Mouse (Mus musculus): Measurements from ENCODE around the gene Pitpnc1. TPM values are rescaled to one million over a fixed set of nuclear protein-coding genes. Genes with fewer than 3 reads are reported as not detected.

Gene Pitpnc1
- polyA plus RNA-seq, 1 experiment from 2014 or later = 46.7 TPM

- Histone ChIP-seq H3K27ac (replicated peaks) (no peak overlapping the region), H3K4me3 (no peak overlapping the region), H3K27me3 (no peaks in the 10 kb centered on the region), H3K9me3 (no peaks in the 10 kb centered on the region), H3K9ac (replicated peaks) (no peak overlapping the region), H3K36me3 (no peaks in the 10 kb centered on the region), H3K4me1 (peaks cover 7% of the 10 kb centered on the region; the same call in 1 of the 2 replicates), H3K4me2 (replicated peaks) (no peak overlapping the region)
- 70% methylated on average over 17 of the region's 17 CpGs for WGBS
- ATAC-seq (replicated peaks) = no peak
Measured at GRCm38 (mm10) chr11:107449169-107449910, 21.2 kb downstream of the Pitpnc1 start.

GRCm38 (mm10) chr11:107447915-107448314 lies 22.6 kb downstream of the Pitpnc1 start:
- H3K9ac ChIP-seq (replicated peaks) = no peak overlapping the region
- no peaks in the 10 kb centered on the region for H3K27me3 ChIP-seq
- H3K9me3 ChIP-seq = no peaks in the 10 kb centered on the region
- H3K4me1 ChIP-seq = peaks cover 7% of the 10 kb centered on the region; the same call in 1 of the 2 replicates
- no peaks in the 10 kb centered on the region for H3K36me3 ChIP-seq
- H3K4me3 ChIP-seq = no peak overlapping the region
- no peak overlapping the region for H3K27ac ChIP-seq (replicated peaks)
- ATAC-seq (replicated peaks) = no peak
- 86% methylated on average over 9 of the region's 9 CpGs for WGBS
- H3K4me2 ChIP-seq (replicated peaks) = no peak overlapping the region

GRCm38 (mm10) chr11:107447349-107447748 lies 23.1 kb downstream of the Pitpnc1 start:
- 81% methylated on average over 5 of the region's 5 CpGs for WGBS
- Histone ChIP-seq H3K4me2 (replicated peaks) (no peak overlapping the region), H3K36me3 (no peaks in the 10 kb centered on the region)

GRCm38 (mm10) chr11:107446650-107447049 lies 23.8 kb downstream of the Pitpnc1 start:
- no peak overlapping the region for H3K4me2 ChIP-seq (replicated peaks)
- 69% methylated on average over 6 of the region's 6 CpGs for WGBS
- no peak for ATAC-seq (replicated peaks)

More at GRCm38 (mm10) chr11:107447349-107447748, 23.1 kb downstream of the Pitpnc1 start:
- no peaks in the 10 kb centered on the region for H3K27me3 ChIP-seq
- H3K9ac ChIP-seq (replicated peaks) = no peak overlapping the region
- peaks cover 7% of the 10 kb centered on the region; the same call in 1 of the 2 replicates for H3K4me1 ChIP-seq
- ATAC-seq (replicated peaks) = no peak
- H3K4me3 ChIP-seq = no peak overlapping the region
- no peak overlapping the region for H3K27ac ChIP-seq (replicated peaks)
- no peaks in the 10 kb centered on the region for H3K9me3 ChIP-seq

GRCm38 (mm10) chr11:107445683-107446082 lies 24.8 kb downstream of the Pitpnc1 start:
- H3K27me3 ChIP-seq = no peaks in the 10 kb centered on the region
- no peak overlapping the region for H3K4me3 ChIP-seq
- peaks cover 7% of the 10 kb centered on the region; the same call in 1 of the 2 replicates for H3K4me1 ChIP-seq
- no peak overlapping the region for H3K27ac ChIP-seq (replicated peaks)
- H3K36me3 ChIP-seq = no peaks in the 10 kb centered on the region
- H3K9ac ChIP-seq (replicated peaks) = no peak overlapping the region
- H3K9me3 ChIP-seq = no peaks in the 10 kb centered on the region
- 82% methylated on average over 3 of the region's 3 CpGs for WGBS
- H3K4me2 ChIP-seq (replicated peaks) = no peak overlapping the region
- ATAC-seq (replicated peaks) = no peak

More at GRCm38 (mm10) chr11:107446650-107447049, 23.8 kb downstream of the Pitpnc1 start:
- Histone ChIP-seq H3K9ac (replicated peaks) (no peak overlapping the region), H3K4me3 (no peak overlapping the region), H3K27ac (replicated peaks) (no peak overlapping the region), H3K4me1 (peaks cover 7% of the 10 kb centered on the region; the same call in 1 of the 2 replicates), H3K36me3 (no peaks in the 10 kb centered on the region), H3K9me3 (no peaks in the 10 kb centered on the region), H3K27me3 (no peaks in the 10 kb centered on the region)

GRCm38 (mm10) chr11:107443121-107444095 lies 27.1 kb downstream of the Pitpnc1 start:
- ATAC-seq (replicated peaks) = no peak
- H3K9ac ChIP-seq (replicated peaks) = no peak overlapping the region
- H3K27me3 ChIP-seq = no peaks in the 10 kb centered on the region
- no peak overlapping the region for H3K4me3 ChIP-seq
- 85% methylated on average over 12 of the region's 12 CpGs for WGBS
- no peaks in the 10 kb centered on the region for H3K36me3 ChIP-seq
- no peak overlapping the region for H3K27ac ChIP-seq (replicated peaks)
- H3K4me2 ChIP-seq (replicated peaks) = no peak overlapping the region
- no peaks in the 10 kb centered on the region for H3K9me3 ChIP-seq
- 0 out of 2 replicates have a peak, but pooled peaks cover 2% of the 10 kb centered on the region for H3K4me1 ChIP-seq

GRCm38 (mm10) chr11:107441050-107441449 lies 29.4 kb downstream of the Pitpnc1 start:
- no peaks in the 10 kb centered on the region for H3K9me3 ChIP-seq
- no peaks in the 10 kb centered on the region for H3K36me3 ChIP-seq
- peaks cover 18% of the 10 kb centered on the region for H3K4me1 ChIP-seq
- no peak overlapping the region for H3K4me3 ChIP-seq
- H3K27me3 ChIP-seq = no peaks in the 10 kb centered on the region
- H3K27ac ChIP-seq (replicated peaks) = no peak overlapping the region
- no peak overlapping the region for H3K4me2 ChIP-seq (replicated peaks)
- WGBS = 74% methylated on average over 3 of the region's 3 CpGs
- H3K9ac ChIP-seq (replicated peaks) = no peak overlapping the region
- ATAC-seq (replicated peaks) = no peak

GRCm38 (mm10) chr11:107438140-107438539 lies 32.4 kb downstream of the Pitpnc1 start:
- no peak overlapping the region for H3K9ac ChIP-seq (replicated peaks)
- H3K9me3 ChIP-seq = no peaks in the 10 kb centered on the region
- H3K27ac ChIP-seq (replicated peaks) = no peak overlapping the region
- H3K4me2 ChIP-seq (replicated peaks) = no peak overlapping the region
- H3K36me3 ChIP-seq = no peaks in the 10 kb centered on the region
- peaks cover 16% of the 10 kb centered on the region for H3K4me1 ChIP-seq
- H3K27me3 ChIP-seq = no peaks in the 10 kb centered on the region
- ATAC-seq (replicated peaks) = no peak
- H3K4me3 ChIP-seq = no peak overlapping the region
- 62% methylated on average over 3 of the region's 3 CpGs for WGBS

GRCm38 (mm10) chr11:107437723-107438122 lies 32.8 kb downstream of the Pitpnc1 start:
- peaks cover 16% of the 10 kb centered on the region for H3K4me1 ChIP-seq
- no peak overlapping the region for H3K27ac ChIP-seq (replicated peaks)
- 26% methylated on average over 4 of the region's 4 CpGs for WGBS
- no peak overlapping the region for H3K4me2 ChIP-seq (replicated peaks)
- no peaks in the 10 kb centered on the region for H3K9me3 ChIP-seq
- no peak overlapping the region for H3K4me3 ChIP-seq
- H3K27me3 ChIP-seq = no peaks in the 10 kb centered on the region
- no peaks in the 10 kb centered on the region for H3K36me3 ChIP-seq
- ATAC-seq (replicated peaks) = peak; percentile 46; the same call in 1 of the 2 replicates
- H3K9ac ChIP-seq (replicated peaks) = no peak overlapping the region

GRCm38 (mm10) chr11:107435776-107436449 lies 34.6 kb downstream of the Pitpnc1 start:
- H3K9me3 ChIP-seq = no peaks in the 10 kb centered on the region

GRCm38 (mm10) chr11:107431197-107431965 lies 39.1 kb downstream of the Pitpnc1 start:
- H3K9me3 ChIP-seq = no peaks in the 10 kb centered on the region
- no peaks in the 10 kb centered on the region for H3K27me3 ChIP-seq
- no peak overlapping the region for H3K4me3 ChIP-seq
- ATAC-seq (replicated peaks) = no peak
- H3K27ac ChIP-seq (replicated peaks) = no peak overlapping the region
- 89% methylated on average over 7 of the region's 7 CpGs for WGBS
- no peaks in the 10 kb centered on the region for H3K36me3 ChIP-seq
- H3K9ac ChIP-seq (replicated peaks) = no peak overlapping the region
- H3K4me2 ChIP-seq (replicated peaks) = no peak overlapping the region
- H3K4me1 ChIP-seq = no peaks in the 10 kb centered on the region

More at GRCm38 (mm10) chr11:107435776-107436449, 34.6 kb downstream of the Pitpnc1 start:
- no peaks in the 10 kb centered on the region for H3K27me3 ChIP-seq
- H3K4me1 ChIP-seq = peaks cover 16% of the 10 kb centered on the region
- H3K9ac ChIP-seq (replicated peaks) = no peak overlapping the region
- no peak overlapping the region for H3K27ac ChIP-seq (replicated peaks)
- 93% methylated on average over 6 of the region's 6 CpGs for WGBS
- no peak for ATAC-seq (replicated peaks)
- H3K4me3 ChIP-seq = no peak overlapping the region
- H3K4me2 ChIP-seq (replicated peaks) = no peak overlapping the region
- H3K36me3 ChIP-seq = no peaks in the 10 kb centered on the region

All from forebrain, embryonic 15.5 days (tissue).